Mouse (Mus musculus) adrenal gland, adult 2 months (tissue): ENCODE results near the gene Slc1a7. TPM values are rescaled to one million over a fixed set of nuclear protein-coding genes. Genes with fewer than 3 reads are reported as not detected.

Experiments
- DNase-seq: peaks from one replicate; pipeline ENCODE4 v3.0.0; 2021
- long read RNA-seq: library from polyadenylated mRNA; stranded (forward); transcript quantifications from one replicate; pipeline ENCODE4 v2.0.0, GENCODE M21; 2021
- polyA plus RNA-seq: library from polyadenylated mRNA; depleted of rRNA; stranded (reverse); fragments of >200 nt; gene quantifications from 2 replicates; pipeline ENCODE4 v1.2.3, GENCODE M21; 2012; rRNA removed
- total RNA-seq, 2 experiments: library from RNA; stranded (reverse); gene quantifications; 2 replicates each; pipeline ENCODE4 v1.2.3; 2021

Slc1a7 gene
- under 1 TPM; 0.20 to 0.48 TPM for total RNA-seq
- 0.20 and 0.22 TPM in 2 replicates for polyA plus RNA-seq
- long read RNA-seq, partial matches to known transcripts: 0 of 1 reads
- long read RNA-seq, other reads (novel, unspliced or antisense): 0 of 1 reads

- DNase-seq: peak; percentile 28
Observed at GRCm38 (mm10) chr4:107967966-107968682, at the start of gene Slc1a7. Gene Slc1a7, plus strand, starts transcription at chr4:107968332.

- DNase-seq: peak; percentile 78
Observed at GRCm38 (mm10) chr4:107920336-107920735, 47.8 kb upstream of the Slc1a7 start.

GRCm38 (mm10) chr4:107921152-107921695 lies 46.9 kb upstream of the Slc1a7 start:
- peak; percentile 82 for DNase-seq

- DNase-seq: peak; percentile 62
Observed at GRCm38 (mm10) chr4:107921952-107922351, 46.2 kb upstream of the Slc1a7 start.

GRCm38 (mm10) chr4:107923145-107923802 lies 44.9 kb upstream of the Slc1a7 start, which contains the start of gene Cpt2:
Gene Cpt2, minus strand, starts transcription at chr4:107923610.
- peak; percentile 96 for DNase-seq

GRCm38 (mm10) chr4:107923803-107924194 lies 44.3 kb upstream of the Slc1a7 start:
- DNase-seq: no peak

GRCm38 (mm10) chr4:107928269-107928668 lies 39.9 kb upstream of the Slc1a7 start:
- DNase-seq: no peak

- no peak for DNase-seq
Observed at GRCm38 (mm10) chr4:107928726-107929125, 39.4 kb upstream of the Slc1a7 start.

GRCm38 (mm10) chr4:107931453-107931852 lies 36.7 kb upstream of the Slc1a7 start:
- no peak for DNase-seq

- DNase-seq: no peak
Observed at GRCm38 (mm10) chr4:107933239-107933638, 34.9 kb upstream of the Slc1a7 start.

- no peak for DNase-seq
Observed at GRCm38 (mm10) chr4:107935254-107935653, 32.9 kb upstream of the Slc1a7 start.

- DNase-seq: peak; percentile 60
Observed at GRCm38 (mm10) chr4:107937338-107937737, 30.8 kb upstream of the Slc1a7 start.

GRCm38 (mm10) chr4:107938124-107938523 lies 30.0 kb upstream of the Slc1a7 start:
- no peak for DNase-seq

- DNase-seq: peak; percentile 26
Observed at GRCm38 (mm10) chr4:107942741-107943140, 25.4 kb upstream of the Slc1a7 start.

GRCm38 (mm10) chr4:107944141-107944540 lies 24.0 kb upstream of the Slc1a7 start:
- DNase-seq: no peak

GRCm38 (mm10) chr4:107949918-107950317 lies 18.2 kb upstream of the Slc1a7 start:
- no peak for DNase-seq

- DNase-seq: no peak
Observed at GRCm38 (mm10) chr4:107952845-107953244, 15.3 kb upstream of the Slc1a7 start.

GRCm38 (mm10) chr4:107955691-107956090 lies 12.4 kb upstream of the Slc1a7 start:
- no peak for DNase-seq

GRCm38 (mm10) chr4:107958487-107958886 lies 9.6 kb upstream of the Slc1a7 start:
- no peak for DNase-seq

GRCm38 (mm10) chr4:107962044-107962732 lies 5.9 kb upstream of the Slc1a7 start:
- peak; percentile 38 for DNase-seq

GRCm38 (mm10) chr4:107962792-107963191 lies 5.3 kb upstream of the Slc1a7 start:
- DNase-seq: no peak

GRCm38 (mm10) chr4:107966416-107967109 lies 1.6 kb upstream of the Slc1a7 start:
- DNase-seq: no peak
